Mouse (Mus musculus) embryonic fibroblast, embryonic 13.5 days (primary cell): ENCODE measurements around the gene Srgn.

Source experiments
- CTCF ChIP-seq: IDR thresholded peaks from 2 replicates; pipeline ENCODE4 v1.5.1; 2011; ENCODE audit warnings: mild to moderate bottlenecking, control low read depth, low read length, moderate library complexity, borderline replicate concordance; ENCODE audit not compliant: insufficient read depth
- POLR2A ChIP-seq: IDR thresholded peaks from 2 replicates; pipeline ENCODE4 v1.6.1; 2011; ENCODE audit warnings: low read depth, mild to moderate bottlenecking, control low read depth, low read length, moderate library complexity

- TF ChIP-seq CTCF = no peak
- no peak for TF ChIP-seq POLR2A
Measured at GRCm38 (mm10) chr10:62476980-62477379, 50.3 kb downstream of the Srgn start.
